Mouse (Mus musculus) spleen, adult 2 months (tissue): Measurements from ENCODE around the gene Pdzk1ip1.

Experiments used
- CTCF ChIP-seq: fragments of 200-500 bp; IDR thresholded peaks from 2 replicates; pipeline ENCODE4 v1.5.1; 2011; ENCODE audit warnings: mild to moderate bottlenecking, inconsistent platforms; ENCODE audit not compliant: insufficient read depth, insufficient read length, insufficient replicate concordance; ENCODE audit errors: extremely low read depth
- POLR2A ChIP-seq: fragments of 200-500 bp; IDR thresholded peaks from 2 replicates; pipeline ENCODE4 v1.6.1; 2011; ENCODE audit warnings: low read depth, low read length, inconsistent platforms

DNA sequence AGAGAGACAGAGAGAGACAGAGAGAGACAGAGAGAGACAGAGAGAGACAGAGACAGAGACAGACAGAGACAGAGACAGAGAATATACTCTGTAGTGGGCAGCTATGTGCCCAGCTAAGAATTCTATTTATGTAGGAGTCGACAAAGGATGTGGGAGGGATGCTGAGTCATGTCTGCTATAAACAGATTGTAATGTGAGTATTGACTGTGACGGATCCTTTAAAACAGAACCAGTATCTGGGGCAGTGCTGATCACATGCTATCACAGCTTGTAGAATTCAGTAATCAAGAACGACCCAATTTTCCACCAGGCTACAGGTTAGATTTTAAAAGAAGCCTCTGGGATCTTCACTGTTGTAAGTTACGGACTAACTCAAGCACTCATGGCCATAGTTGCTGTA is 15.0 kb downstream of the Pdzk1ip1 start:
- TF ChIP-seq CTCF (no peak), POLR2A (no peak)
